Mouse (Mus musculus): ENCODE measurements around the gene Dusp13. TPM values are rescaled to one million over a fixed set of nuclear protein-coding genes. Genes with fewer than 3 reads are reported as not detected.

Gene Dusp13
- polyA plus RNA-seq, 1 experiment from 2014 or later, result not detected

DNA sequence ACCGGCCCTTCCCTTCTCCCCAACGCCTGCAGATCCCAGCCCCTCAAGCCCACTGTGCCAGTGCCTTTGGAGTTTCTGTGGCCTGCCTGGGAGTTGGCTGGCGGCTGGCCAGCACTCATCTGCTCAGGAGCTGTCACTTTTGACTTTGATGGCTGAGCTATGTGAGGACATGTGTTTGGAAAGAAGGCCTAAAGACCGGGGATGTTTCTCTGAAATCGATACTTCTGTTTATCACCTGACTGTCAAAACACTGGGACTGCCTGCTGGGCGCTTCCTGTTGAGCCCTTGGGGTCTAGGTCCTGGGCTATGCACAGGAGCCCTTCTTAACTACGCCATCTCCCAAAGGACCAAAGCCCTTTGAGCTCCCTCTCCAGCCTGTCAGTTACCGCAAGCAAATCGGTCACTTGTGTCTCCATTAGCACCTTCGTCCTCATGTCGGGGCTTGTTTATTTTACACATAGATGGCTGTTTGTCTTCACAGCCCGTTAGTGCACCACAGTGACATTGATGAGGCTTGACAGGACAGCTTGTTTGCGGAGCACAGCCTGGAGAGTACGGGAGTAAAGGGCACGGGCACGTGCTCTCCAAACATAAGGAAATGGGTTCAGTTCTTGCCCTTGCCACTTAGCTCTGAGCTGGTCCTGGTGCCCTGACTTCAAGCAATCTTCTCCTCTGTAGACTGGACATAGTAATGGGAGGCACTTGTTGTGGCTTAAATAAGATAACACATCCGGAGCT lies 31.2 kb downstream of the Dusp13 start:
- Histone ChIP-seq H3K9me3 (ENCODE audit: control insufficient read depth, low read length) (no peaks in the 10 kb centered on the region; the same call in 1 of the 2 replicates), H3K9ac (ENCODE audit: low read length) (no peak overlapping the region), H3K27ac (ENCODE audit: low read depth, low read length) (no peak overlapping the region), H3K4me2 (no peak overlapping the region), H3K36me3 (ENCODE audit: control insufficient read depth, insufficient read depth, low read length) (no peaks in the 10 kb centered on the region), H3K4me3 (ENCODE audit: low read depth, low read length) (no peak overlapping the region), H3K27me3 (ENCODE audit: control insufficient read depth, insufficient read depth, low read length) (no peaks in the 10 kb centered on the region), H3K4me1 (ENCODE audit: control insufficient read depth, insufficient read depth, low read length) (peaks cover 4% of the 10 kb centered on the region; the same call in 1 of the 2 replicates)
- DNase-seq (ENCODE audit: low spot score, missing footprints) (no peak), ATAC-seq (ENCODE audit: low FRiP score) (no peak)
- WGBS, result 61% methylated on average over 17 of the region's 17 CpGs

DNA sequence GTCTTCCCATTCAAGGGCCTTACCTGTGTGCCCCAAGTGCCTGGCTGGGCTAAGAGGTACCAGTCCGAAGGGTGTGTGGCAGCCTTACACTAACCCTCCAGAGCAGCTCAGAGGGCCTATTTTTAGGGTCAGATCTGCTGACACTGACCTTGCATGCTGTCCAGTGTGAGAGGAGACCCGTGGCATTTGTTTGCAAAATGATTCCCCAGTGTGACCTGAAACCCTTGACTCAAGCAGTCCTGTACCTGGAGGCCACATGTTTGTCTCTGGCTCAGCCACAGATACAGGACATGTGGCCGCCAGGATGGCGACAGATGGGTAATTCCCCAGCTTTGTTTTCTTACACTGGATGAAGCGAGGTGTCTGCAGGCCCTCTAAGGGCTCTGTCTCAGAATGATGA lies 36.5 kb downstream of the Dusp13 start, which contains the start of gene Dupd1:
TSS of gene Dupd1 (minus strand) at position 91 of the 400 bp plus-strand sequence.
- no peak within 1 kb of the TSS for H3K4me2 ChIP-seq
- no peak within 1 kb of the TSS for H3K27ac ChIP-seq (ENCODE audit: low read depth, low read length)
- WGBS, result 72% methylated on average over 5 of the region's 5 CpGs
- H3K4me3 ChIP-seq (ENCODE audit: low read depth, low read length), result no peak within 1 kb of the TSS
- no peaks in the 10 kb centered on the region for H3K9me3 ChIP-seq (ENCODE audit: control insufficient read depth, low read length)
- no peak within 1 kb of the TSS for H3K9ac ChIP-seq (ENCODE audit: low read length)
- ATAC-seq (ENCODE audit: low FRiP score) (no peak), DNase-seq (ENCODE audit: low spot score, missing footprints) (no peak)
- no peaks in the 10 kb centered on the region for H3K27me3 ChIP-seq (ENCODE audit: control insufficient read depth, insufficient read depth, low read length)
- peaks cover 1% of the 10 kb centered on the region; the same call in 1 of the 2 replicates for H3K4me1 ChIP-seq (ENCODE audit: control insufficient read depth, insufficient read depth, low read length)
- H3K36me3 ChIP-seq (ENCODE audit: control insufficient read depth, insufficient read depth, low read length), result no peaks in the 10 kb centered on the region

DNA sequence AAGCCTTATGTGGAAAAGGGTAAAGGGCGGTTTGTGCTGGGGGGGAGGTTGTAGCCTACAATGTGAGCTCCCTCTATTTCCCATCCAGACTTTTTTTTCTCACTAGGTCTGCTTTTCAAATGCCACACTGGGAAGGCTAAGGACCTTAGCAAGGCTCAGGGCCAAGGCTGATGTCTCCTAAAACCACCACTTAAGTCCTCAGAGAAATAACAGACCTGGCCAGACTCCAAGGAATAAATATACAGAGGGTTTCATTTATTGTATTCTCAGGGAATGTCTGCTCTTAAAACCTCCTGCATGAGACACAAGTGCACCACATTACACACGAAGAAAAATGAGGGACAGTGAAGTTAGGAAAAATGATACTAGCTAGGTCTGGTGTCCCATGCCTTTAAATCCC lies 39.8 kb downstream of the Dusp13 start:
- WGBS, result 82% methylated on average over 2 of the region's 2 CpGs
- Histone ChIP-seq H3K9ac (ENCODE audit: low read length) (no peak overlapping the region), H3K9me3 (ENCODE audit: control insufficient read depth, low read length) (no peaks in the 10 kb centered on the region), H3K4me2 (no peak overlapping the region), H3K27ac (ENCODE audit: low read depth, low read length) (no peak overlapping the region), H3K27me3 (ENCODE audit: control insufficient read depth, insufficient read depth, low read length) (no peaks in the 10 kb centered on the region), H3K36me3 (ENCODE audit: control insufficient read depth, insufficient read depth, low read length) (no peaks in the 10 kb centered on the region), H3K4me3 (ENCODE audit: low read depth, low read length) (no peak overlapping the region), H3K4me1 (ENCODE audit: control insufficient read depth, insufficient read depth, low read length) (peaks cover 3% of the 10 kb centered on the region; the same call in 1 of the 2 replicates)
- no peak for DNase-seq (ENCODE audit: low spot score, missing footprints)
- no peak for ATAC-seq (ENCODE audit: low FRiP score)

DNA sequence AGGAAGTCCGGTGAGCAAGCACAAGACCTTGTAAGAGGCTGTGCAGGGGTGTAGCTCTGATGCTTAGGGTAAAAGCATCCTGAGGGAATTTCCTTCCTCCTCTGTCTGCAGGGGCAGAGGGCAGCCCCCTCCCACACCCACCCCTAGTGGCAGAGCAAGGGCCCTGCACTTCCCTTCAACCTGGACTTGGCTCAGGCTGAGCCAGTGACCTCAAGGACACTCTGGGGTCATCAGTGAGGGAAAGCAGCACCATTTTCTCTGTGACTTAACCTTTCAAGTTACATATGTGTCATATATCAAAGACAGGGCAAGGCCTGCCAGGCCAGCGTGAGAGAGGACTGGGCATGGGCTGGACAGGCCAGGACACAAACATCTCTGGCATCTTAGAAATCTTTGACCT lies 41.4 kb downstream of the Dusp13 start:
- ATAC-seq (ENCODE audit: low FRiP score) (no peak), DNase-seq (ENCODE audit: low spot score, missing footprints) (no peak)
- 46% methylated on average over 2 of the region's 2 CpGs for WGBS
- Histone ChIP-seq H3K4me3 (ENCODE audit: low read depth, low read length) (no peak overlapping the region), H3K4me2 (no peak overlapping the region), H3K27ac (ENCODE audit: low read depth, low read length) (no peak overlapping the region), H3K4me1 (ENCODE audit: control insufficient read depth, insufficient read depth, low read length) (peaks cover 3% of the 10 kb centered on the region; the same call in 1 of the 2 replicates), H3K27me3 (ENCODE audit: control insufficient read depth, insufficient read depth, low read length) (no peaks in the 10 kb centered on the region), H3K9ac (ENCODE audit: low read length) (no peak overlapping the region), H3K36me3 (ENCODE audit: control insufficient read depth, insufficient read depth, low read length) (no peaks in the 10 kb centered on the region), H3K9me3 (ENCODE audit: control insufficient read depth, low read length) (no peaks in the 10 kb centered on the region)

DNA sequence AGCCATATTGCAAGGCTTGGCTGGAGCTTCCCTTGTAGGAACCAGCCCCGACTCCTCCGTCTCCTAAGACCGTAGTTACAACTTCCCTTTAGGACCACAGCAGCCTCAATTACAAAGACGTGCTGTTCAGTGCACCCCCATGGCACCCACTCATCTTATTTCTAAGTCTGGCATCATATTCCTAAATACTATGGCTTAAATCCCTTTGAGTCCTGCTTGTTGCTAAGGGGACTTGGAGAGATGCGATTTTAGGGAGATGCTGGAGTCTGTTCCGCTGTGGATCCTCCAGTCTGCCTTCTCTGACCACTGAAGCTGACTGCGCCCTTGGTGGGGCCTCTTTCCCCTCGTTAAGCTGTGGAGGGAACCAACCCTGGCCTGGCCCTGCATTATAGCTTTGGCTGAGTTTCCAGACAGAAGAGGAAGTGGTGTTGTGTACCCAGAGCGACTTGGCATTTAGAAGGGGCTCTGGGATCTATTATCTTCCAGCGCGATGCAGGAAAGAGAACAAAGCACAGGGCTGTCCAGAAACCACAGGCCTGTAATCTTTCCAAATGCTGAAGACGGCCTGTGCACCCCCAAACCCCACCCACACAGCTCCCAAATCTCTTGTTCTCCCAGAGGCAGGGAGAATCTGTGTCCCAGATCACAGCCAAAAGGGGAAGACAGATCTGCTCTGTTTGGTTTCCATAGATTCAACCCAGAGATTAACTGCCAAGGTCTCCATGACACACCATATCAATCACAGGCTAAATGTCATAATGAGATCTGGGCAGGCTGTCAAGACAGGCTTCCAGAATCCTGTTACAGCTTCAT lies 44.0 kb downstream of the Dusp13 start:
- Histone ChIP-seq H3K4me1 (ENCODE audit: control insufficient read depth, insufficient read depth, low read length) (peaks cover 3% of the 10 kb centered on the region; the same call in 1 of the 2 replicates), H3K4me2 (no peak overlapping the region), H3K9ac (ENCODE audit: low read length) (no peak overlapping the region), H3K4me3 (ENCODE audit: low read depth, low read length) (no peak overlapping the region), H3K27me3 (ENCODE audit: control insufficient read depth, insufficient read depth, low read length) (no peaks in the 10 kb centered on the region), H3K36me3 (ENCODE audit: control insufficient read depth, insufficient read depth, low read length) (no peaks in the 10 kb centered on the region), H3K9me3 (ENCODE audit: control insufficient read depth, low read length) (no peaks in the 10 kb centered on the region), H3K27ac (ENCODE audit: low read depth, low read length) (no peak overlapping the region)
- ATAC-seq (ENCODE audit: low FRiP score) (no peak), DNase-seq (ENCODE audit: low spot score, missing footprints) (no peak)
- 56% methylated on average over 12 of the region's 12 CpGs for WGBS

DNA sequence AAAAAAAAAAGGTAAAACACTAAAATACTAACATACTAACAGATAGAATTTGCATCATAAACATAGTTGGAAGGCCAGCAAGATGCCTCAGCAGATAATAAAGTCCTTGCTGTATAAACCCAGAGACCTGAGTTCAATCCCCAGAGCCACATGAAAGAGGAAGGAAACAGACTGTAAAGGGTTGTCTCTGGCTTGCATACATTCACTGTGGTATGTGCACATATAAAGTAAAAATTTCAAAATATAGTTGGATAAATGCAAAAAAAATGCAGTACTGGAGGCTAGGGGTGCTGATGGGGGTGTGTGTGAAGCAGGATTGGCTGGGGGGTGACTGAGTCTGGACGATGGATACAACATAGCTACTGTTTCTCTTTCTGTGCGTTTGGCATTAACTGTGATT lies 45.5 kb downstream of the Dusp13 start:
- Histone ChIP-seq H3K27me3 (ENCODE audit: control insufficient read depth, insufficient read depth, low read length) (no peaks in the 10 kb centered on the region), H3K9me3 (ENCODE audit: control insufficient read depth, low read length) (no peaks in the 10 kb centered on the region), H3K27ac (ENCODE audit: low read depth, low read length) (no peak overlapping the region), H3K9ac (ENCODE audit: low read length) (no peak overlapping the region), H3K4me1 (ENCODE audit: control insufficient read depth, insufficient read depth, low read length) (peaks cover 3% of the 10 kb centered on the region; the same call in 1 of the 2 replicates), H3K4me3 (ENCODE audit: low read depth, low read length) (no peak overlapping the region), H3K36me3 (ENCODE audit: control insufficient read depth, insufficient read depth, low read length) (no peaks in the 10 kb centered on the region), H3K4me2 (no peak overlapping the region)
- 89% methylated on average over 2 of the region's 2 CpGs for WGBS
- ATAC-seq (ENCODE audit: low FRiP score) (no peak), DNase-seq (ENCODE audit: low spot score, missing footprints) (no peak)

DNA sequence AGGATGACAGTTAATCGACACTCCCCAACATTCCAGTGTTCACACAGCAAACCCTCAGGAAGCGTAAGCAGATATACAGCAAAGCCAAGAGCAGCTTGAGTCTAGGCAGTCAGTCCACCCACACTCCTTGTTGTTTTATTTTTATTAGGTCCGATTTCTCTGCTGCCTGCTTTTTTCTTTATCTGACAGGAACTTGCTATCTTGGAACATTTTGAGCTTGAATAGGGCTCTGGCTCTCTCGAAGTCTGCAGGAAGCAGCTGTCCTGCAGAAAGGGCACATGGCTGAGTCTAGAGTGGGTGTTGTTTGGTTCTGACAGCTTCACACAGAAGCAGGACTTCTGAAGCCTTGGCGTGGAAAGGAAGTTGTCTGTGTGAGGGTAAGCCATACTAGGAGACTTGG lies 47.7 kb downstream of the Dusp13 start:
- Histone ChIP-seq H3K4me1 (ENCODE audit: control insufficient read depth, insufficient read depth, low read length) (peaks cover 3% of the 10 kb centered on the region; the same call in 1 of the 2 replicates), H3K9me3 (ENCODE audit: control insufficient read depth, low read length) (no peaks in the 10 kb centered on the region), H3K36me3 (ENCODE audit: control insufficient read depth, insufficient read depth, low read length) (no peaks in the 10 kb centered on the region), H3K4me3 (ENCODE audit: low read depth, low read length) (no peak overlapping the region), H3K9ac (ENCODE audit: low read length) (no peak overlapping the region), H3K27ac (ENCODE audit: low read depth, low read length) (no peak overlapping the region), H3K4me2 (no peak overlapping the region), H3K27me3 (ENCODE audit: control insufficient read depth, insufficient read depth, low read length) (no peaks in the 10 kb centered on the region)
- ATAC-seq (ENCODE audit: low FRiP score) (no peak), DNase-seq (ENCODE audit: low spot score, missing footprints) (no peak)
- 90% methylated on average over 5 of the region's 5 CpGs for WGBS

DNA sequence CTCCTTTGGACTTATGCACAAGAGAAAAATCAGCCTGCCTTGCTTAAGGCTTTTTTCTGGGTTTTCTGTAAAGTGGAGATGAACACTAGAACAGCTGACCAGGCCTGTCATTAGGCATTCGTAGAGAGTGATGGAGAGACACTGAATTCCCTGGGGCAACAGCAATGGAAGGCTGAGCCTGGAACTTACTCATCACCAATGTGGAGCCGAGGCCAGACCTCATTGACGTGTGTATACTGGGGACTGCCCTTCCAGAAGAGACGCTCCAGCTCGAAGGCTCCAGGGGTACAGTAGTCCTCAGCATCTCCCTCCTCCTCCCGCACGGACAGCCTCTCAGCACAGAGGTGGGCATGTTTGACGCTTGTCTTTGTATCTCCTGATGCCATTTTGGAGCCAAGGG lies 48.3 kb downstream of the Dusp13 start:
- WGBS, result 97% methylated on average over 8 of the region's 8 CpGs
- DNase-seq (ENCODE audit: low spot score, missing footprints), result no peak
- Histone ChIP-seq H3K9ac (ENCODE audit: low read length) (no peak overlapping the region), H3K4me2 (no peak overlapping the region), H3K27ac (ENCODE audit: low read depth, low read length) (no peak overlapping the region), H3K27me3 (ENCODE audit: control insufficient read depth, insufficient read depth, low read length) (no peaks in the 10 kb centered on the region), H3K9me3 (ENCODE audit: control insufficient read depth, low read length) (no peaks in the 10 kb centered on the region), H3K4me1 (ENCODE audit: control insufficient read depth, insufficient read depth, low read length) (peaks cover 3% of the 10 kb centered on the region; the same call in 1 of the 2 replicates), H3K4me3 (ENCODE audit: low read depth, low read length) (no peak overlapping the region), H3K36me3 (ENCODE audit: control insufficient read depth, insufficient read depth, low read length) (no peaks in the 10 kb centered on the region)
- ATAC-seq (ENCODE audit: low FRiP score), result no peak

All from midbrain, embryonic 11.5 days (tissue).